Mouse (Mus musculus) mouse embryonic stem cell (cell line): ENCODE measurements around the gene Kif1bp.
"Not testable (repeated sequence)": the region's sequence is repeated elsewhere in the genome, so short reads cannot be mapped to it uniquely, and the experiment has no call there.

Source experiments
- in situ Hi-C, 2 experiments: fragments of 300-500 bp; cut with MboI; formaldehyde crosslinking; loops; 1 replicate in 1 of 2; 3 replicates in 1 of 2; pipeline ENCODE4 v1.14.3; 2019 to 2020; ENCODE audit warnings: low sequenced_read_pairs in 2 of 2, low pct_unique_long_range_greater_than_20kb in 1 of 2, mixed read lengths in 1 of 2; ENCODE audit not compliant: unreplicated experiment in 1 of 2

Kif1bp gene

GRCm38 (mm10) chr10:62500916-62501615, 77.2 kb downstream of the Kif1bp start:
- in situ Hi-C loops: loop anchor here (5.0 to 10.0 kb wide), 2 partner anchors 51 to 54 kb away; no protein-coding TSS in a partner anchor

- in situ Hi-C loops: loop anchor here (5.0 to 10.0 kb wide), 2 partner anchors 52 to 54 kb away; no protein-coding TSS in a partner anchor
Observed at GRCm38 (mm10) chr10:62500088-62500915, 78.0 kb downstream of the Kif1bp start.

GRCm38 (mm10) chr10:62491681-62492080, 86.6 kb downstream of the Kif1bp start:
- in situ Hi-C loops: not testable (repeated sequence)
